Mouse (Mus musculus) MN1 (cell line): Measurements from ENCODE around the gene Olfr464.
A peak's percentile ranks its signal among the peaks of the same experiment; 100 is the strongest.

ENCODE experiments used
- DNase-seq: peaks from one replicate; pipeline ENCODE4 v3.0.0-alpha.2; 2016; ENCODE audit warnings: low spot score

The Olfr464 gene

GRCm38 (mm10) chr11:87920966-87921365 is at the start of gene Olfr464:
Olfr464 (minus strand) TSS chr11:87920967.
- no peak for DNase-seq

GRCm38 (mm10) chr11:87968356-87969122 is 47.8 kb upstream of the Olfr464 start:
- DNase-seq: no peak

GRCm38 (mm10) chr11:87967692-87968289 is 47.0 kb upstream of the Olfr464 start:
- peak; percentile 85 for DNase-seq

- no peak for DNase-seq
Measured at GRCm38 (mm10) chr11:87966214-87966613, 45.4 kb upstream of the Olfr464 start.

- DNase-seq: peak; percentile 41
Measured at GRCm38 (mm10) chr11:87965293-87965692, 44.5 kb upstream of the Olfr464 start.

- DNase-seq: no peak
Measured at GRCm38 (mm10) chr11:87957066-87957465, 36.3 kb upstream of the Olfr464 start.

GRCm38 (mm10) chr11:87955144-87955543 is 34.4 kb upstream of the Olfr464 start:
- DNase-seq: peak; percentile 40

- no peak for DNase-seq
Measured at GRCm38 (mm10) chr11:87949990-87950389, 29.2 kb upstream of the Olfr464 start.

GRCm38 (mm10) chr11:87935467-87935866 is 14.7 kb upstream of the Olfr464 start:
- no peak for DNase-seq

- no peak for DNase-seq
Measured at GRCm38 (mm10) chr11:87933731-87934130, 13.0 kb upstream of the Olfr464 start.

GRCm38 (mm10) chr11:87930348-87930747 is 9.6 kb upstream of the Olfr464 start:
- no peak for DNase-seq

GRCm38 (mm10) chr11:87920301-87920700 is 466 bp downstream of the Olfr464 start:
- DNase-seq: no peak

GRCm38 (mm10) chr11:87916005-87916404 is 4.8 kb downstream of the Olfr464 start:
- no peak for DNase-seq

- DNase-seq: no peak
Measured at GRCm38 (mm10) chr11:87904331-87904730, 16.4 kb downstream of the Olfr464 start.

GRCm38 (mm10) chr11:87897287-87897686 is 23.5 kb downstream of the Olfr464 start, which contains the start of gene Olfr463:
Olfr463 (minus strand) TSS chr11:87897387.
- DNase-seq: no peak

GRCm38 (mm10) chr11:87892168-87892567 is 28.6 kb downstream of the Olfr464 start, which contains the start of gene Olfr462:
Olfr462 (minus strand) TSS chr11:87892268.
- DNase-seq: no peak

GRCm38 (mm10) chr11:87884856-87885255 is 35.9 kb downstream of the Olfr464 start:
- DNase-seq: peak; percentile 52

- DNase-seq: peak; percentile 9
Measured at GRCm38 (mm10) chr11:87883493-87883892, 37.3 kb downstream of the Olfr464 start.

- DNase-seq: no peak
Measured at GRCm38 (mm10) chr11:87881714-87882113, 39.1 kb downstream of the Olfr464 start.

- no peak for DNase-seq
Measured at GRCm38 (mm10) chr11:87879826-87880225, 40.9 kb downstream of the Olfr464 start.

- DNase-seq: no peak
Measured at GRCm38 (mm10) chr11:87875436-87875835, 45.3 kb downstream of the Olfr464 start, which contains the start of gene Epx. Epx (minus strand) TSS chr11:87875536.

GRCm38 (mm10) chr11:87871766-87872165 is 49.0 kb downstream of the Olfr464 start:
- no peak for DNase-seq

- DNase-seq: no peak
Measured at GRCm38 (mm10) chr11:87870096-87870495, 50.7 kb downstream of the Olfr464 start.
